Mouse (Mus musculus) liver, embryonic 16.5 days (tissue): ENCODE results near the gene Slco1a5. TPM values are rescaled to one million over a fixed set of nuclear protein-coding genes. Genes with fewer than 3 reads are reported as not detected.

ENCODE experiments used
- polyA plus RNA-seq: library from polyadenylated mRNA; unstranded; fragments of >200 nt; fragmentation: Nextera tagmentation; extraction: Ambion mirVana; gene quantifications from 2 replicates; pipeline ENCODE4 v1.2.1, GENCODE M21; 2015

The Slco1a5 gene
- polyA plus RNA-seq, 1 experiment from 2014 or later: 0.05 TPM

Other genes with a start within 250 kb of the Slco1a5 start
- gene Slco1a6, start 114.5 kb downstream of the Slco1a5 start, polyA plus RNA-seq: not detected in 2 replicates
- gene Iapp, start 24.6 kb downstream of the Slco1a5 start, polyA plus RNA-seq: 2.0 TPM in 1 of 2 replicates, not detected in the other
- 5.6 and 6.3 TPM in 2 replicates for gene Pyroxd1, start 22.7 kb upstream of the Slco1a5 start, polyA plus RNA-seq
- gene Recql, start 64.1 kb upstream of the Slco1a5 start, polyA plus RNA-seq: 12.1 and 13.8 TPM in 2 replicates
- gene Golt1b, start 64.2 kb upstream of the Slco1a5 start, polyA plus RNA-seq: 26.1 and 27.3 TPM in 2 replicates
- 0.06 and 0.27 TPM in 2 replicates for gene Spx, start 90.5 kb upstream of the Slco1a5 start, polyA plus RNA-seq
- 81.0 and 83.9 TPM in 2 replicates for gene Gys2, start 150.1 kb upstream of the Slco1a5 start, polyA plus RNA-seq
- 15.5 and 17.6 TPM in 2 replicates for gene Ldhb, start 185.0 kb upstream of the Slco1a5 start, polyA plus RNA-seq
- 2.0 and 2.1 TPM in 2 replicates for gene Kcnj8, start 248.6 kb upstream of the Slco1a5 start, polyA plus RNA-seq